Mouse (Mus musculus): ENCODE data around the gene Pafah1b3. TPM values are rescaled to one million over a fixed set of nuclear protein-coding genes. Genes with fewer than 3 reads are reported as not detected.

Gene Pafah1b3
- total and polyA plus RNA-seq, 3 experiments, result 85.6 to 180 (median 110) TPM

DNA sequence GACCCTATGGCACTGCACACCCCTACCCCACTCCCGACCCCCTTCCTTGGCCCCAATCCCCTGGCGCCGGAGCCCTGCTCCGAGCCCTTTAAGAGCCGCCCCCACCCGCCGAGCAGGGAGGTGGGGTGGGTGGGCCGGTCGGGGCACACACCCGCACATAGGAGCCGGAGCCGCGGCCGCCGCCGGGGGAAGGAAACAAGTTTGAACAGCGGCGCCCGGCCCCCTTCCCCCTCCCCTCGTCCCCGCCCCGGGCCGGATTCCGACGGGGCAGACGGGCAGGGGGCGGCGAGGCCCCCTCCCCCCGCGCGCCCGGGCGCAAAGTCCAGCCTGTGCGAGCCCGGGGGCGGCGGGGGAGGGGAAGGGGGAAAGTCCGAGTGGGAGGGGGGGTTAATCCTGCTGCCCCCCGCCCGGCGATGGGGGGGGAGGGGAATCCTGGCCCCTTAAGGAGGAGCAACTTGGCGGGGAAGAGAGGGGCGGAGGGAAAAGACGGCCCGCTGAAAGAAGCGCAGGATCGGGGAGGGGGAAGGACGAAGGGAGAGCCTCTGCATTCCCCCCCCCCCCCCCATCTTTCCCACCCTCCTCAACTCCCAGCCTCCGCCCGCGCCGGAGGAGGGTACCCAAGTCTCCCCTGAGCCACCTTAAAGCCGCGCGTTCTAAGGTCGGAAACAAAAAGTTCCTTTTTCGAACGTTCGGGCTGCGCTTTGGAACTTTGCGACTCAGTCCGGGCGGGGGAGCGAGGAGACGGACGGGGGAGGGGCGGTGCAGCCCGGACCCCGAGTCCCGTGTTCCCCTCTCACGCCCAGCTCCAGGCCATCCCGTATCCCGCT, 48.3 kb downstream of the Pafah1b3 start (continued):
- TF ChIP-seq ETS1 (IDR thresholded peaks at IDR 0.05; ENCODE audit: low read depth, low read length), result peak; percentile 10; the same call in 1 of the 2 replicates

GRCm38 (mm10) chr7:25248846-25249313, 48.9 kb downstream of the Pafah1b3 start:
- Histone ChIP-seq H3K4me1 (ENCODE audit: control insufficient read depth in 1 of 2, insufficient read depth in 2 of 2, low read length in 2 of 2) (peaks cover 0 to 7% of the 10 kb centered on the region in 2 experiments; a peak in 3 of 4 replicates), H3K9me3 (replicated peaks; ENCODE audit: insufficient read depth, low read length) (no peaks in the 10 kb centered on the region), H3K9ac (ENCODE audit: control insufficient read depth, low read depth, low read length, poor library complexity, severe bottlenecking) (peak overlapping the region; percentile 88), H3K36me3 (ENCODE audit: control insufficient read depth in 1 of 2, insufficient read depth in 2 of 2, low read length in 2 of 2) (peaks cover 0 to 2% of the 10 kb centered on the region in 2 experiments; a peak in 3 of 4 replicates), H3K27ac (ENCODE audit: control insufficient read depth, low read depth, low read length) (peak overlapping the region; percentile 29), H3K27me3 (ENCODE audit: control insufficient read depth in 1 of 2, insufficient read depth in 2 of 2, low read length in 2 of 2) (no peaks in the 10 kb centered on the region), H3K4me3 (ENCODE audit: control insufficient read depth in 1 of 2, insufficient read depth in 1 of 2, low read depth in 2 of 2, low read length in 2 of 2) (peak overlapping the region; percentile 55 to 99), H3K79me2 (ENCODE audit: control insufficient read depth, insufficient read depth, low read length, poor library complexity) (peaks cover 32% of the 10 kb centered on the region)
- DNase-seq (ENCODE audit: low read depth, low spot score), result peak; percentile 62
- TF ChIP-seq GABPA (IDR thresholded peaks at IDR 0.05; ENCODE audit: low read depth, low read length) (no peak), POLR2A (IDR thresholded peaks at IDR 0.05; ENCODE audit: control insufficient read depth in 1 of 2, insufficient read depth in 1 of 2, low read depth in 1 of 2, low read length in 2 of 2, poor library complexity in 1 of 2) (peak in 1 of 2 experiments; percentile 32; a peak in 1 of 4 replicates), E2F4 (IDR thresholded peaks at IDR 0.05; ENCODE audit: borderline replicate concordance, low read depth, low read length) (no peak), MXI1 (IDR thresholded peaks at IDR 0.05; ENCODE audit: low read depth, low read length) (no peak), POLR2AphosphoS5 (IDR thresholded peaks at IDR 0.05; ENCODE audit: borderline replicate concordance, low read depth, low read length) (no peak), MYB (IDR thresholded peaks at IDR 0.05; ENCODE audit: low read depth, low read length) (no peak), JUND (IDR thresholded peaks at IDR 0.05; ENCODE audit: low read depth, low read length) (no peak), CTCF (IDR thresholded peaks at IDR 0.05 in 2 of 3, conservative IDR thresholded peaks at IDR 0.05 in 1 of 3; ENCODE audit: control insufficient read depth in 1 of 3, insufficient read depth in 1 of 3, low read depth in 2 of 3, low read length in 3 of 3, poor library complexity in 1 of 3, severe bottlenecking in 1 of 3) (no peak), KAT2A (conservative IDR thresholded peaks at IDR 0.05; ENCODE audit: low read depth, low read length) (no peak), EP300 (IDR thresholded peaks at IDR 0.05; ENCODE audit: low read depth in 1 of 2, low read length in 2 of 2) (no peak), SIN3A (IDR thresholded peaks at IDR 0.05; ENCODE audit: low read length) (peak; percentile 32; the same call in 1 of the 2 replicates), BHLHE40 (IDR thresholded peaks at IDR 0.05; ENCODE audit: borderline replicate concordance, low read depth, low read length) (no peak), TAL1 (IDR thresholded peaks at IDR 0.05; ENCODE audit: low read length) (no peak), MAX (IDR thresholded peaks at IDR 0.05; ENCODE audit: low read length) (no peak), RCOR1 (IDR thresholded peaks at IDR 0.05; ENCODE audit: low read depth, low read length) (no peak), ETS1 (IDR thresholded peaks at IDR 0.05; ENCODE audit: low read depth, low read length) (no peak), MYC (IDR thresholded peaks at IDR 0.05; ENCODE audit: low read depth, low read length) (no peak), TCF12 (IDR thresholded peaks at IDR 0.05; ENCODE audit: low read depth, low read length) (no peak), GATA1 (IDR thresholded peaks at IDR 0.05; ENCODE audit: low read depth, low read length) (no peak), MEF2A (IDR thresholded peaks at IDR 0.05; ENCODE audit: extremely low read depth, insufficient replicate concordance, low read depth, low read length, poor library complexity, severe bottlenecking) (no peak), USF1 (IDR thresholded peaks at IDR 0.05; ENCODE audit: low read depth, low read length) (0 out of 2 replicates have a peak, but pooled peaks have one; percentile 39), MAFK (IDR thresholded peaks at IDR 0.05; ENCODE audit: borderline replicate concordance, low read depth, low read length) (no peak), ELF1 (IDR thresholded peaks at IDR 0.05; ENCODE audit: low read depth, low read length) (no peak), ZMIZ1 (IDR thresholded peaks at IDR 0.05; ENCODE audit: low read depth, low read length) (no peak)
